Comparison of ENCODE assay signal across 8 mouse cellular contexts in the genomic region with DNA sequence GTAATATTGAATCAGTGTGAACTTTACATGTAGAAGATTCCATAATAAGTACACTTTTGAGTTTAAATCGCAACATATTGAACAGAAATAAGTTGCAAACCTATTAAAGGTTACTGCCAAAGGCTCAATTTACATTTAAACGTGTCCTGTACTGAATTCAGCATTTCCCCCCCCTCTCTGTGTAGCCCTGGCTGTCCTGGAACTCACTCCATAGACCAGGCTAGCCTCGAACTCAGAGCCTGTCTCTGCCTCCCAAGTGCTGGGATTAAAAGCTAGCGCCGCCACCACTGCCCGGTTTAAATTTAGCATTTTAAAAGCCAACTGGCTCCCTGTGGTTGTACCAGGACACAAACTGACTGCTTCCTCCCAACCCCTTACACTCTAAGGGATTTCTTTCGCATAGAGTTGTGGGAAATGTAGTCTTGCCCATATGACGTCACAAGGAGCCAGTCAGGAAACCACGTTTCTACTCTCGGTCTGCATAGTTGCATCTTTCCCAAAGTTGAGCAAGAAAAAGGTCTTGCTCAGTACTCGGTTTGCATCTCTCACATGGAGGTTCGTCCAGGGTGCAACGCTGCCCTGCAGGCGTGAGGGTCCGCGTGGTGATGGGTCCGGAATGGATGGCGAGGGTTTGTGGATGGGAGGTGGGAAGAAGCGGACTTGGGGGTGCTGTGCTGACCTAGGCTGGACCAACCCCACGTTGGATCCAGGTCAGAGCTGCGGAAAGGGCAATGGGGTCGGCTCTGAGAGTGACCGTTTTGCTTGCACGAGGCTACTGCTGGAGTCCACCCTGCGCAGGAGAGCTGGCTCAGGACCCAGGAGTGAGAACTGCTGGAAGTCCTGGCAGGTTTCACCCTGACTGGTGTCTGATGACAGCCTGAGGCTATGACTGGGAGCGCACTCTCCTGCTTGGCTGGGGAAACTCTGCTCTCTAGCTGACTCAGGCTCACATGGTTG. TPM values are rescaled to one million over a fixed set of nuclear protein-coding genes. Genes with fewer than 3 reads are reported as not detected.
A peak's percentile ranks its signal among the peaks of the same experiment; 100 is the strongest.
DNase-seq lines count a peak whose midpoint lies in the region; ATAC-seq and TF ChIP-seq lines count a peak whose summit lies in the region.

A gene (plus strand): TSS at position 429 of the 957 bp plus-strand sequence.

- peaks cover 6% of the 10 kb centered on the region for H3K4me1 ChIP-seq in hindbrain, embryonic 12.5 days
- H3K4me1 ChIP-seq in lung, postnatal 0 days (ENCODE audit: insufficient read depth, low read depth, low read length) = peaks cover 5% of the 10 kb centered on the region; the same call in 1 of the 2 replicates

- peaks cover 5% of the 10 kb centered on the region; the same call in 1 of the 2 replicates for H3K9me3 ChIP-seq in hindbrain, embryonic 12.5 days (replicated peaks)
- no peaks in the 10 kb centered on the region for H3K9me3 ChIP-seq in lung, postnatal 0 days (ENCODE audit: low read length)

- H3K27ac ChIP-seq in hindbrain, embryonic 12.5 days = no peak within 1 kb of the TSS
- peak within 1 kb of the TSS; percentile 40 for H3K27ac ChIP-seq in lung, postnatal 0 days (ENCODE audit: low read length)

- peak within 1 kb of the TSS; percentile 56 for H3K4me3 ChIP-seq in hindbrain, embryonic 12.5 days
- H3K4me3 ChIP-seq in lung, postnatal 0 days (ENCODE audit: low read depth, low read length) = peak within 1 kb of the TSS; percentile 59

- peak within 1 kb of the TSS; percentile 77 for H3K4me2 ChIP-seq in hindbrain, embryonic 12.5 days (replicated peaks)
- H3K4me2 ChIP-seq in lung, postnatal 0 days (replicated peaks; ENCODE audit: low read depth, low read length) = peak within 1 kb of the TSS; percentile 91

- DNase-seq in NIH3T3 (ENCODE audit: low read depth) = peak; percentile 89
- peak; percentile 89 for DNase-seq in cerebellum, adult 9-10 months
- peak; percentile 26 to 55 for DNase-seq in frontal cortex, postnatal 10 days (ENCODE audit: low spot score in 2 of 2)
- DNase-seq in layer of hippocampus, postnatal 10 days (ENCODE audit: low spot score in 2 of 2) = peak; percentile 49 to 64
- peak; percentile 95 for DNase-seq in lung, postnatal 0 days (ENCODE audit: low spot score)
- DNase-seq in ovary, postnatal 10 days (ENCODE audit: low spot score) = peak; percentile 24
- peak; percentile 52 to 64 for DNase-seq in thymus, postnatal 10 days (ENCODE audit: low spot score in 2 of 2)

- TF ChIP-seq CTCF in lung, postnatal 0 days (IDR thresholded peaks at IDR 0.05) = no peak

- H3K36me3 ChIP-seq in hindbrain, embryonic 12.5 days = no peaks in the 10 kb centered on the region
- no peaks in the 10 kb centered on the region for H3K36me3 ChIP-seq in lung, postnatal 0 days (ENCODE audit: insufficient read depth, low read length)

- no peak for TF ChIP-seq EP300 in lung, postnatal 0 days (IDR thresholded peaks at IDR 0.05)

- peak within 1 kb of the TSS; percentile 66 for H3K9ac ChIP-seq in hindbrain, embryonic 12.5 days
- peak within 1 kb of the TSS; percentile 48 for H3K9ac ChIP-seq in lung, postnatal 0 days (replicated peaks; ENCODE audit: low read depth)

- WGBS in hindbrain, embryonic 12.5 days = 9% methylated on average over 26 of the region's 26 CpGs
- 8% methylated on average over 26 of the region's 26 CpGs for WGBS in lung, postnatal 0 days

- no peaks in the 10 kb centered on the region for H3K27me3 ChIP-seq in hindbrain, embryonic 12.5 days
- H3K27me3 ChIP-seq in lung, postnatal 0 days (replicated peaks; ENCODE audit: insufficient read depth, low read length) = no peaks in the 10 kb centered on the region

- ATAC-seq in hindbrain, embryonic 12.5 days (ENCODE audit: low FRiP score) = peak; percentile 96
- ATAC-seq in lung, postnatal 0 days = peak; percentile 97

RNA-seq across cellular contexts. Expression of the gene that starts here (rescaled TPM):
- 2.3 and 2.4 TPM in 2 replicates for polyA plus RNA-seq in hindbrain, embryonic 12.5 days (2016; fragmentation: Nextera tagmentation; extraction: Ambion mirVana)
- 1 to 10 TPM; 3.0 to 3.6 TPM for total RNA-seq in layer of hippocampus, postnatal 10 days (2021)
- polyA plus RNA-seq in lung, postnatal 0 days (2015; fragmentation: Nextera tagmentation; extraction: Ambion mirVana) = 0.75 and 0.93 TPM in 2 replicates

Comparison
In these comparisons a context has a peak if more than half of its experiments do, and no peak if none do; other contexts are left out.
1. Peak in DNase-seq, ATAC-seq, H3K4me3 ChIP-seq, H3K27ac ChIP-seq, H3K9ac ChIP-seq and H3K4me2 ChIP-seq in lung, postnatal 0 days; RNA of the gene not detected or under 1 TPM.
2. DNase-seq: peak in every context shown above with its lines; median percentile 95 in lung, postnatal 0 days; 89 in NIH3T3; 89 in cerebellum, adult 9-10 months; 58 in thymus, postnatal 10 days; 56 in layer of hippocampus, postnatal 10 days; 40 in frontal cortex, postnatal 10 days; 24 in ovary, postnatal 10 days.